Mouse (Mus musculus): ENCODE measurements around the gene Ceacam12.
"Not testable (repeated sequence)": the region's sequence is repeated elsewhere in the genome, so short reads cannot be mapped to it uniquely, and the experiment has no call there.

Gene Ceacam12

DNA sequence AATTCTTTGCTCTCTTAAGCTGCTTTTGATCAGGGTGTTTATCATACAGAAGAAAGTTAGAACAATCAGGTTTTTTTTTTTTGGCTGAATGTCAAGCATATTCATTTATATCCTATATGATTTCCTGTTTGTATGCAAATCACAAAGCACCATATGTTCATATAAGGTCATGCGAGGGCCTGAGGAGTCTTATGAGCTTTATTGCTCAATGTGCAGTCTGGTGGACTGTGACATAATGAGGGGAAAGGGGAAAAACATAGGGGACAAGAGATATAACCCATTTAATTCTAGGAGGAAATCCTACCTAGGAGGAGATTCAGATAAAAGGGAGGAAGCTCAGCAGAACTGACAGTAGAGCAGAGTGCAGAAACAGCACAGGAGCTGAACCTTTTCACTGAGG lies at the start of gene Ceacam12:
Ceacam12 (plus strand) TSS at position 301 of the 400 bp plus-strand sequence.
- DNase-seq = no peak

DNA sequence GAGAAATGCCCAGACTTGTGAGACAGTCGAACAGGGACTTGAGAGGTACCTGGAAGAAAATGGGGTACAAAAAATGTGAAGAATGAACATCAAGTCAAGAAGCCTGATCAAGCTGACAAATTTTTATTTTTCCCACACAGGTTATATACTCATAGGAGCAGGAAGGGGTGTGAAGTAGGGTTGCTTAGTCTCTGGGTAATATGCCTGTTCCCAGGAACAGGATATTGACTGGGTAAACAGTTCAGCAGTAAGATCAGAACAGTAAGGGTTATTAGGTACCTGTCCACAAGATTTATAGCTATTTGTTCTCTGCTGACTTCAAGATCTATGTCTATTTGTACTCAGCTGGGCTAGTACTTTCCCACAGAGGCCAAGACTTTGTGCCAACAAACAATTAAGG lies 8.1 kb downstream of the Ceacam12 start:
- DNase-seq = not testable (repeated sequence)

- DNase-seq = no peak
These were observed 35.1 kb downstream of the Ceacam12 start for GRCm38 (mm10) chr7:18100785-18101184.

Measured in cerebellum, adult 8-10 months (tissue).